Mouse (Mus musculus): ENCODE results near the gene Syne1.

GRCm38 (mm10) chr10:5356614-5357013 is 194.7 kb downstream of the Syne1 start:
- TF ChIP-seq ZC3H11A (IDR thresholded peaks at IDR 0.05; ENCODE audit: borderline replicate concordance, low read depth, low read length) (no peak), MAFK (IDR thresholded peaks at IDR 0.05; ENCODE audit: insufficient read depth, low read depth, low read length) (no peak)
